Mouse (Mus musculus) heart, postnatal 0 days (tissue): ENCODE data around the gene Gapvd1.

ENCODE experiments used
- CTCF ChIP-seq: IDR thresholded peaks from 2 replicates; pipeline ENCODE4 v1.5.1; 2016; ENCODE audit warnings: antibody characterized with exemption, control low read depth, low read depth
- EP300 ChIP-seq: IDR thresholded peaks from 2 replicates; pipeline ENCODE4 v1.6.1; 2016; ENCODE audit warnings: antibody characterized with exemption, low read depth

GRCm38 (mm10) chr2:34764801-34765200 lies 9.8 kb upstream of the Gapvd1 start:
- TF ChIP-seq CTCF (no peak), EP300 (no peak)
